Comparison of ENCODE assay signal across 19 mouse cellular contexts in genomic region chr4:98090586-98090985, GRCm38 (mm10).
DNase-seq lines count a peak whose midpoint lies in the region; ATAC-seq and TF ChIP-seq lines count a peak whose summit lies in the region.
"Had no signal": no experiment of that assay in that cellular context is flagged by ENCODE, and none has a peak within 500 bp of the region (broad histone marks: within the 10 kb centered on the region; RNA-seq: fewer than 3 reads in every experiment).

No protein-coding gene starts in this region.

- no peak overlapping the region for H3K4me3 ChIP-seq in heart, embryonic 12.5 days
- H3K4me3 ChIP-seq in heart, postnatal 0 days (ENCODE audit: low read depth, low read length), result no peak overlapping the region
- no peak overlapping the region for H3K4me3 ChIP-seq in heart, embryonic 10.5 days
- no peak overlapping the region for H3K4me3 ChIP-seq in lung, embryonic 15.5 days
- H3K4me3 ChIP-seq in brown adipose tissue, adult 24 weeks (ENCODE audit: insufficient read depth, low read depth, low read length), result no peak overlapping the region
- H3K4me3 ChIP-seq: forebrain, embryonic 13.5 days; hindbrain, embryonic 10.5 days; intestine, embryonic 15.5 days; stomach, embryonic 15.5 days had no signal

- peak overlapping the region; percentile 90 for H3K27ac ChIP-seq in heart, embryonic 12.5 days (ENCODE audit: poor library complexity, severe bottlenecking)
- peak overlapping the region; percentile 84 for H3K27ac ChIP-seq in heart, postnatal 0 days (ENCODE audit: low read depth)
- H3K27ac ChIP-seq in heart, embryonic 10.5 days, result no peak overlapping the region
- H3K27ac ChIP-seq in lung, embryonic 15.5 days, result peak overlapping the region; percentile 66
- H3K27ac ChIP-seq in brown adipose tissue, adult 24 weeks (replicated peaks; ENCODE audit: low read depth, low read length), result peak overlapping the region; percentile 92
- H3K27ac ChIP-seq: forebrain, embryonic 13.5 days; intestine, embryonic 15.5 days had no signal

- no peak for DNase-seq in heart, postnatal 25 days (ENCODE audit: low spot score)
- no peak for DNase-seq in heart, postnatal 0 days (ENCODE audit: low spot score)
- DNase-seq in heart, embryonic 10.5 days (ENCODE audit: low spot score), result no peak
- no peak for DNase-seq in lung, postnatal 14 days
- DNase-seq: cerebellum, adult 11 months; cerebellum, adult 9-10 months; cerebellum, postnatal 36 days; right cerebral cortex, postnatal 25 days had no signal

- 58% methylated on average over 3 of the region's 3 CpGs for WGBS in heart, embryonic 12.5 days
- 51% methylated on average over 3 of the region's 3 CpGs for WGBS in heart, postnatal 0 days
- WGBS in heart, embryonic 10.5 days, result 54% methylated on average over 3 of the region's 3 CpGs
- 33% methylated on average over 3 of the region's 3 CpGs for WGBS in lung, embryonic 15.5 days

- TF ChIP-seq CTCF in heart, postnatal 0 days (IDR thresholded peaks at IDR 0.05; ENCODE audit: low read depth), result no peak

- peaks cover 56% of the 10 kb centered on the region for H3K4me1 ChIP-seq in heart, embryonic 12.5 days (replicated peaks)
- peaks cover 49% of the 10 kb centered on the region for H3K4me1 ChIP-seq in heart, postnatal 0 days (ENCODE audit: control insufficient read depth, insufficient read depth)
- H3K4me1 ChIP-seq in heart, embryonic 10.5 days, result peaks cover 51% of the 10 kb centered on the region
- H3K4me1 ChIP-seq in lung, embryonic 15.5 days, result peaks cover 32% of the 10 kb centered on the region
- peaks cover 54% of the 10 kb centered on the region for H3K4me1 ChIP-seq in brown adipose tissue, adult 24 weeks (ENCODE audit: control insufficient read depth, insufficient read depth, insufficient read length, low read length)
- H3K4me1 ChIP-seq: stomach, embryonic 15.5 days had no signal

- H3K9me3 ChIP-seq in heart, embryonic 12.5 days (replicated peaks), result no peaks in the 10 kb centered on the region
- no peaks in the 10 kb centered on the region for H3K9me3 ChIP-seq in heart, postnatal 0 days (replicated peaks; ENCODE audit: control insufficient read depth, low read length)
- no peaks in the 10 kb centered on the region for H3K9me3 ChIP-seq in heart, embryonic 10.5 days
- no peaks in the 10 kb centered on the region for H3K9me3 ChIP-seq in lung, embryonic 15.5 days
- H3K9me3 ChIP-seq: forebrain, embryonic 13.5 days; hindbrain, embryonic 10.5 days; intestine, embryonic 15.5 days; stomach, embryonic 15.5 days had no signal

- H3K4me2 ChIP-seq in heart, embryonic 12.5 days, result no peak overlapping the region
- H3K4me2 ChIP-seq in heart, postnatal 0 days (ENCODE audit: low read depth, low read length), result no peak overlapping the region
- H3K4me2 ChIP-seq in lung, embryonic 15.5 days, result no peak overlapping the region
- H3K4me2 ChIP-seq: forebrain, embryonic 13.5 days; intestine, embryonic 15.5 days; midbrain, embryonic 11.5 days; stomach, embryonic 15.5 days had no signal

- no peak overlapping the region for H3K9ac ChIP-seq in heart, embryonic 12.5 days
- H3K9ac ChIP-seq in heart, postnatal 0 days (replicated peaks; ENCODE audit: low read depth, low read length), result no peak overlapping the region
- no peak overlapping the region for H3K9ac ChIP-seq in lung, embryonic 15.5 days
- H3K9ac ChIP-seq: forebrain, embryonic 13.5 days; intestine, embryonic 15.5 days; stomach, embryonic 15.5 days had no signal

- TF ChIP-seq EP300 in heart, postnatal 0 days (IDR thresholded peaks at IDR 0.05; ENCODE audit: low read depth), result no peak

- no peaks in the 10 kb centered on the region for H3K27me3 ChIP-seq in heart, embryonic 12.5 days (replicated peaks)
- H3K27me3 ChIP-seq in heart, postnatal 0 days (ENCODE audit: control insufficient read depth, insufficient read depth, low read length), result no peaks in the 10 kb centered on the region
- H3K27me3 ChIP-seq in heart, embryonic 10.5 days (ENCODE audit: insufficient read depth, poor library complexity, severe bottlenecking), result no peaks in the 10 kb centered on the region
- no peaks in the 10 kb centered on the region for H3K27me3 ChIP-seq in lung, embryonic 15.5 days
- H3K27me3 ChIP-seq: forebrain, embryonic 13.5 days; intestine, embryonic 15.5 days; stomach, embryonic 15.5 days had no signal

- intact Hi-C loops in heart, postnatal 25 days (cut with DNase I), result loop anchor here (2.0 to 5.0 kb wide), 3 partner anchors 16 to 168 kb away; no protein-coding TSS in a partner anchor

- no peak for ATAC-seq in heart, embryonic 12.5 days (ENCODE audit: insufficient number of reproducible peaks, low FRiP score)
- ATAC-seq in heart, postnatal 0 days (ENCODE audit: insufficient read depth, low read depth), result no peak
- ATAC-seq in lung, embryonic 15.5 days (ENCODE audit: borderline replicate concordance, extremely low read depth, low FRiP score, low TSS enrichment), result no peak
- ATAC-seq in cerebellum, adult (ENCODE audit: insufficient number of reproducible peaks, low FRiP score, low TSS enrichment), result no peak
- ATAC-seq: activated CD4-positive, CD25-positive, alpha-beta regulatory T cell, adult 4 months; forebrain, embryonic 13.5 days; midbrain, embryonic 16.5 days had no signal

- peaks cover 6% of the 10 kb centered on the region; the same call in 1 of the 2 replicates for H3K36me3 ChIP-seq in heart, embryonic 12.5 days
- 0 out of 2 replicates have a peak, but pooled peaks cover 3% of the 10 kb centered on the region for H3K36me3 ChIP-seq in heart, postnatal 0 days (replicated peaks; ENCODE audit: control insufficient read depth, insufficient read depth, low read length)
- no peaks in the 10 kb centered on the region for H3K36me3 ChIP-seq in heart, embryonic 10.5 days
- no peaks in the 10 kb centered on the region for H3K36me3 ChIP-seq in lung, embryonic 15.5 days
- H3K36me3 ChIP-seq: hindbrain, embryonic 10.5 days; intestine, embryonic 15.5 days; stomach, embryonic 15.5 days had no signal
